9 mouse cellular contexts compared by ENCODE assay signal in genomic region chr3:30793403-30794221, GRCm38 (mm10). TPM values are rescaled to one million over a fixed set of nuclear protein-coding genes. Genes with fewer than 3 reads are reported as not detected.
A peak's percentile ranks its signal among the peaks of the same experiment; 100 is the strongest.
DNase-seq lines count a peak whose midpoint lies in the region; ATAC-seq and TF ChIP-seq lines count a peak whose summit lies in the region.
"Had no signal": no experiment of that assay in that cellular context is flagged by ENCODE, and none has a peak within 500 bp of the region (broad histone marks: within the 10 kb centered on the region; RNA-seq: fewer than 3 reads in every experiment).

No protein-coding gene starts in this region.

- TF ChIP-seq CTCF in gastrocnemius, adult 2 months (IDR thresholded peaks at IDR 0.05): no peak

- intact Hi-C loops in gastrocnemius, adult 2 months (cut with DNase I): loop anchor here (2.0 to 10.0 kb wide), 6 partner anchors 57 to 321 kb away; partner anchors contain the start of gene Mynn

- peak overlapping the region; percentile 100 for H3K27ac ChIP-seq in gastrocnemius, adult 2 months
- peak overlapping the region; percentile 85 for H3K27ac ChIP-seq in intestine, embryonic 16.5 days (ENCODE audit: low read length)
- H3K27ac ChIP-seq in limb, embryonic 15.5 days: peak overlapping the region; percentile 92
- peak overlapping the region; percentile 92 for H3K27ac ChIP-seq in midbrain, embryonic 15.5 days

- H3K27me3 ChIP-seq in intestine, embryonic 16.5 days (replicated peaks; ENCODE audit: control insufficient read depth, insufficient read depth, low read length): no peaks in the 10 kb centered on the region
- H3K27me3 ChIP-seq in limb, embryonic 15.5 days: no peaks in the 10 kb centered on the region
- no peaks in the 10 kb centered on the region for H3K27me3 ChIP-seq in midbrain, embryonic 15.5 days (replicated peaks)

- H3K4me3 ChIP-seq in gastrocnemius, adult 2 months: peak overlapping the region; percentile 81
- H3K4me3 ChIP-seq in intestine, embryonic 16.5 days (ENCODE audit: low read length): peak overlapping the region; percentile 96
- peak overlapping the region; percentile 96 for H3K4me3 ChIP-seq in limb, embryonic 15.5 days
- peak overlapping the region; percentile 82 for H3K4me3 ChIP-seq in midbrain, embryonic 15.5 days

- H3K4me1 ChIP-seq in intestine, embryonic 16.5 days (ENCODE audit: control insufficient read depth, insufficient read depth, low read length): no peaks in the 10 kb centered on the region
- H3K4me1 ChIP-seq in limb, embryonic 15.5 days: no peaks in the 10 kb centered on the region
- peaks cover 17% of the 10 kb centered on the region for H3K4me1 ChIP-seq in midbrain, embryonic 15.5 days

- DNase-seq in urinary bladder, adult 18-20 months (ENCODE audit: low spot score in 2 of 2): peak; percentile 9 to 49
- no peak for DNase-seq in urinary bladder, postnatal 10 days (ENCODE audit: low spot score)
- peak; percentile 55 for DNase-seq in cerebellum, adult 9-10 months
- DNase-seq in gastrocnemius, adult 2 months: peak; percentile 72
- DNase-seq in urinary bladder, postnatal 25 days (ENCODE audit: low spot score): peak; percentile 24

- peak overlapping the region; percentile 97 for H3K9ac ChIP-seq in intestine, embryonic 16.5 days (ENCODE audit: low read depth, low read length)
- H3K9ac ChIP-seq in limb, embryonic 15.5 days: peak overlapping the region; percentile 99
- peak overlapping the region; percentile 93 for H3K9ac ChIP-seq in midbrain, embryonic 15.5 days

- no peaks in the 10 kb centered on the region for H3K36me3 ChIP-seq in intestine, embryonic 16.5 days (ENCODE audit: control insufficient read depth, insufficient read depth, low read length)
- no peaks in the 10 kb centered on the region for H3K36me3 ChIP-seq in limb, embryonic 15.5 days
- no peaks in the 10 kb centered on the region for H3K36me3 ChIP-seq in midbrain, embryonic 15.5 days (replicated peaks)

- WGBS in intestine, embryonic 16.5 days: under 1% methylated on average over 61 of the region's 75 CpGs
- under 1% methylated on average over 60 of the region's 75 CpGs for WGBS in limb, embryonic 15.5 days
- WGBS in midbrain, embryonic 15.5 days: under 1% methylated on average over 67 of the region's 75 CpGs

- peak overlapping the region; percentile 78 for H3K4me2 ChIP-seq in intestine, embryonic 16.5 days (ENCODE audit: low read depth, low read length)
- peak overlapping the region; percentile 54 for H3K4me2 ChIP-seq in limb, embryonic 15.5 days
- peak overlapping the region; percentile 66 for H3K4me2 ChIP-seq in midbrain, embryonic 15.5 days

- no peaks in the 10 kb centered on the region for H3K9me3 ChIP-seq in intestine, embryonic 16.5 days (ENCODE audit: control insufficient read depth, low read length)
- no peaks in the 10 kb centered on the region for H3K9me3 ChIP-seq in limb, embryonic 15.5 days
- no peaks in the 10 kb centered on the region for H3K9me3 ChIP-seq in midbrain, embryonic 15.5 days

- peak; percentile 83 for ATAC-seq in intestine, embryonic 16.5 days
- peak; percentile 79 for ATAC-seq in limb, embryonic 15.5 days (ENCODE audit: insufficient number of reproducible peaks, low FRiP score, low TSS enrichment, low read depth)
- peak; percentile 90 for ATAC-seq in midbrain, embryonic 15.5 days (replicated peaks)

RNA-seq across cellular contexts. Expression of gene Sec62, which starts 0.9 kb away (rescaled TPM):
- total RNA-seq in gastrocnemius, adult 2 months (2021): 10 to 100 TPM; 32.2 to 33.7 TPM
- 56.4 and 60.1 TPM in 2 replicates for polyA plus RNA-seq in intestine, embryonic 16.5 days (2015; fragmentation: Nextera tagmentation; extraction: Ambion mirVana)
- 86.5 and 102 TPM in 2 replicates for polyA plus RNA-seq in limb, embryonic 15.5 days (2015; fragmentation: Nextera tagmentation; extraction: Ambion mirVana)
- 74.7 and 85.6 TPM in 2 replicates for polyA plus RNA-seq in midbrain, embryonic 15.5 days (2015; fragmentation: Nextera tagmentation; extraction: Ambion mirVana)

RNA-seq across cellular contexts. Expression of gene Samd7, which starts 47.5 kb away (rescaled TPM):
- not detected for total RNA-seq in gastrocnemius, adult 2 months (2021)
- polyA plus RNA-seq in intestine, embryonic 16.5 days (2015; fragmentation: Nextera tagmentation; extraction: Ambion mirVana): not detected in 2 replicates
- 0.05 TPM in 1 of 2 replicates, not detected in the other for polyA plus RNA-seq in limb, embryonic 15.5 days (2015; fragmentation: Nextera tagmentation; extraction: Ambion mirVana)
- 0.05 TPM in 1 of 2 replicates, not detected in the other for polyA plus RNA-seq in midbrain, embryonic 15.5 days (2015; fragmentation: Nextera tagmentation; extraction: Ambion mirVana)
- total RNA-seq: layer of hippocampus, adult 18-20 months had no signal
